Mouse (Mus musculus): ENCODE measurements around the gene Atad5. TPM values are rescaled to one million over a fixed set of nuclear protein-coding genes. Genes with fewer than 3 reads are reported as not detected.
A peak's percentile ranks its signal among the peaks of the same experiment; 100 is the strongest.
"Not testable (repeated sequence)": the region's sequence is repeated elsewhere in the genome, so short reads cannot be mapped to it uniquely, and the experiment has no call there.

Atad5 gene
- polyA plus RNA-seq, 1 experiment from 2014 or later = 9.1 TPM

DNA sequence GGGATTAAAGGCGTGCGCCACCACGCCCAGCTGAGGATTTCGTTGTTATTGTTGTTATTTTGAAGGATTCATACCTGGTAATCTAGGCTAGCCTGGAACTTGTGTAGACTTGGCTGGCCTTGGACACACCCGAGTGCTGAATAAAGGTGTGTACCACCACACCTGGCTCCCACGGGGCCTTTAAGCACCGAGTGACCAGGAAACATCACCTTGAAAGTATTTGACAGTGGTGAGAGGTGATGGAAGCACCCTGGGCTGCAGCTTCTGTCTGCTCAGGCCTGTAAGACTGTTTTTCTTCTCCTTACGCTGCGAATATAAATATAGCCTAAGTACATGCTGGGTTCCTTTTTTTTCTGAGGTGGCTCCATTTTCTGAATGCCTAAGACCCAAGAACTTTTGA is 78.9 kb downstream of the Atad5 start:
- Histone ChIP-seq H3K36me3 (replicated peaks) (peaks cover 9% of the 10 kb centered on the region), H3K9ac (no peak overlapping the region), H3K4me3 (replicated peaks) (no peak overlapping the region), H3K9me3 (replicated peaks) (no peaks in the 10 kb centered on the region; the same call in 1 of the 2 replicates), H3K27me3 (no peaks in the 10 kb centered on the region), H3K27ac (replicated peaks) (no peak overlapping the region), H3K4me1 (replicated peaks) (peaks cover 3% of the 10 kb centered on the region; the same call in 1 of the 2 replicates), H3K4me2 (no peak overlapping the region)
- no peak for ATAC-seq (ENCODE audit: insufficient read depth)
- 72% methylated on average over 9 of the region's 9 CpGs for WGBS (ENCODE audit: insufficient replicate concordance)

DNA sequence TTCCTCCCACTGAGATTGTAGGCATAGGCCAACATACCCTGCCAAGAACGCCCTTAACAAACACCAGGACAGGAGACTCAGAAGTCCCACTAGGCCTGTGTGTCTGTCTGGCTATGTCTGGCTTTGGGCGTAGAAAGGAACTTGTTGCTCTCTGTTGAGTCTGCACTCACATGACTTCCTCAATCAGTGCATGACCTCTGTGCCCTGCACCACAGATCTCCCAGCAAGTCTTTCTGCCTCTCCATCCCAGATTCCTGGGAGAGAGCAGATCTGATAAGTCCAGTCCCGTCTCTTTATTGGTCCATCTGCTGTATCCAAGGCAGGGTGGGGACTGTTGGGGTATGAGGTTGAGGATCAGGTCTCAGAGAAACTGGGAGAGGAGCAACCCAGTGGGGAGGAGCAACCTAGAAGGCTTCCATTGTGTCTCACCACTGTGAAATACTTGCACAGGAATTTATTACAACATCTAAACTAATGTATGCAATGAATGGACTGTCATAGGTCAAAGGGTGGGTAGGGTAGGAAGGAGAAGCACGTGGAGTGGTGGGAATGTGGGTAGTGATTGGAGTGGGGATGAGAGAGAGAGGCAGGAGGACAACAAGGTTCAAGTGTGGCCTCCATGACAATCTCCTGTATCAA is 79.5 kb downstream of the Atad5 start:
- WGBS (ENCODE audit: insufficient replicate concordance) = 41% methylated on average over 4 of the region's 4 CpGs
- no peaks in the 10 kb centered on the region; the same call in 1 of the 2 replicates for H3K9me3 ChIP-seq (replicated peaks)

DNA sequence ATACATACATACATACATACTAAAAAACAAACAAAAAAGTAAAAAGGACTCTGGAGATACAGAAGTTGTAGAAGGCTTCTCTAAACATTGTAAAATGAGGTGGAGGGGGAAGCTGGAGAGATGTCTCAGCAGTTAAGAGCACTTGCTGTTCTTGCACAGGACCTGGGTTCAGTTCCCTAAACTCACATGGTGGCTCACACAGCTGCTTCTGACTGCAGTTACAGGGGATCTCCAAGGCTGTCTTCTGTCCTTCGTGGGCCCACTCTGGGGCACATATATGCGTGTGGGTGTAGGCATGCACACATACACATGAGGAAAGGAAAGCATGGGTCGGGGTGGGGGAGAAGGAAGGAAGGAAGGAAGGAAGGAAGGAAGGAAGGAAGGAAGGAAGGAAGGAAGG is 80.4 kb downstream of the Atad5 start:
- Histone ChIP-seq H3K27ac (replicated peaks) (no peak overlapping the region), H3K4me1 (replicated peaks) (peaks cover 11% of the 10 kb centered on the region), H3K4me3 (replicated peaks) (no peak overlapping the region), H3K4me2 (no peak overlapping the region), H3K9ac (no peak overlapping the region), H3K27me3 (no peaks in the 10 kb centered on the region), H3K9me3 (replicated peaks) (no peaks in the 10 kb centered on the region; the same call in 1 of the 2 replicates), H3K36me3 (replicated peaks) (peaks cover 9% of the 10 kb centered on the region)
- ATAC-seq (ENCODE audit: insufficient read depth) = no peak
- WGBS (ENCODE audit: insufficient replicate concordance) = 56% methylated on average over 3 of the region's 3 CpGs

More for the DNA sequence above, 79.5 kb downstream of the Atad5 start:
- Histone ChIP-seq H3K27me3 (no peaks in the 10 kb centered on the region), H3K4me1 (replicated peaks) (peaks cover 5% of the 10 kb centered on the region; the same call in 1 of the 2 replicates), H3K36me3 (replicated peaks) (peaks cover 9% of the 10 kb centered on the region), H3K4me3 (replicated peaks) (no peak overlapping the region), H3K4me2 (no peak overlapping the region), H3K9ac (no peak overlapping the region), H3K27ac (replicated peaks) (no peak overlapping the region)
- no peak for ATAC-seq (ENCODE audit: insufficient read depth)

DNA sequence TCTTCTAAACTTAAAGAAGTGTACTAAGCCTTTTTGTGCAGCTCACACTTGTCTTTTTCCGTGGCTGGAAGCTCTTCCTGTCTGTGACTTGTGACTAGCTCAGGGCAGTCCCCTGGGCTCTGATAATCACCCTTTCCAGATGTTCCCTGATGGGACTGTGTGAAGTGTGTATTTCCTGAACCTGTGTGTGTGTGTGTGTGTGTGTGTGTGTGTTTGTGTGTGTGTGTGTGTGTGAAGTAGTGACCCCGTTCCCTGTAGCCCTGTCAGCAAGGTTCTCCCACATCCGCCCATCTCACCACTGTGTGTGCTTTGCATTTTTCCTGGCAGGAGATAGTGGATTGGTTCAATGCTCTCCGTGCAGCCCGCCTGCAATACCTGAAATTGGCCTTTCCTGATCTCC is 81.2 kb downstream of the Atad5 start:
- Histone ChIP-seq H3K36me3 (replicated peaks) (peaks cover 9% of the 10 kb centered on the region), H3K9me3 (replicated peaks) (no peaks in the 10 kb centered on the region; the same call in 1 of the 2 replicates), H3K27me3 (no peaks in the 10 kb centered on the region), H3K27ac (replicated peaks) (no peak overlapping the region), H3K4me2 (no peak overlapping the region), H3K4me3 (replicated peaks) (no peak overlapping the region), H3K4me1 (replicated peaks) (peaks cover 13% of the 10 kb centered on the region), H3K9ac (no peak overlapping the region)
- WGBS (ENCODE audit: insufficient replicate concordance) = 42% methylated on average over 5 of the region's 5 CpGs
- ATAC-seq (ENCODE audit: insufficient read depth) = no peak

DNA sequence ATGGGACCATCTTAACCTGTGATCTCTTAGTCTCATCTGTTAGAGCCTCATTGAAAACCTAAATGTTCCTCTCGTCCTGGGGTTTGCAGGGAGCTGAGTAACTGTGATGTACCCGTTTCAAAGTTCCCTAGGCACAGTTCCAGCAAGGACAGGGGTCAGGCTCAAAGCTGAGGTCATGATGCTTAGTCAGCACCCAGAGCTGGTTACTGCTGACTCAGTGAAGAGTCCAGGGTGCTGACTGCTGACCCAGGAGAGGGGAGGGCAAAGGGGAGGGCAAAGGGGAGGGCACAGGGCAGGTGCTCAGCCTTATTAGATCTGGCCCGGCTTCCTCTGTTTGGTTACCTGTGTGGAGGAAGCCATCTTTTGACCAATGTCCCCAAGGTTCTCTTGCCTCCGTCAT is 82.7 kb downstream of the Atad5 start:
- Histone ChIP-seq H3K4me3 (replicated peaks) (no peak overlapping the region), H3K4me2 (no peak overlapping the region), H3K9me3 (replicated peaks) (no peaks in the 10 kb centered on the region), H3K4me1 (replicated peaks) (peaks cover 13% of the 10 kb centered on the region), H3K36me3 (replicated peaks) (no peaks in the 10 kb centered on the region), H3K9ac (no peak overlapping the region), H3K27ac (replicated peaks) (0 out of 2 replicates have a peak overlapping the region, but pooled peaks have one; percentile 19), H3K27me3 (no peaks in the 10 kb centered on the region)
- ATAC-seq (ENCODE audit: insufficient read depth) = peak; percentile 37; the same call in 1 of the 2 replicates
- 48% methylated on average over 4 of the region's 4 CpGs for WGBS (ENCODE audit: insufficient replicate concordance)

DNA sequence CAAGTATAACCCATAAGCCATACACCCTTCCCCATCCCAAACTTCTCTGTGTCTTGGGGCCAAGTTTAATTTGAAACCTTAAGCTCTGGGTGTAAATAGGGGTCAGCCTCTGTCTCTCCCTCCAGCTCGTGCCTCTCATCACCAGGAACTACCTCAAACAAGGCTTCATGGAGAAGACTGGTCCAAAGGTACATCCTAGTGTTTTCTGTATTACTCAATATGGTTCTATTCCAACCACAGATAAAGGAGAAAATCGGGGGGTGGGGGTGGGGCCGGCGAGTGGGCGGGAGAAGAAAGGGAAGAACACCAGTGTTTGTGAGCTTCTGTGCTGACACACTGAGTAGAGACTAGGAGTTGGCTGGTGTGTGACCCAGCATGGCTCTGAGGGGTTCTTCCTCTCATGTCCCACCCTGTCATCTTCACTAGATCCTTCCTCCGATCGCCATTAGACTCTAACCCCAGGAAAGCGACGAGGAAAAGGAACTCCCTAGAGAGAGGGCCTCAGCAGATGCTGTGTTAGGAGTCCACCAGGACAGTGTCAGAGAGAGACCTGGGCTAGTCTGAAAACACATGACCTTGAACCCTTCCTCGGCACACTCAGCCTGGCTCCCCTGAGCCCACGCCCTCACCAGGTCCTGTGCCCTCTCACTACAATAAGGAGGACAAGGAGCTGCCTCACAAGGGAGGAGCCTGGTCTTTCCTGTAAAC is 84.9 kb downstream of the Atad5 start:
- Histone ChIP-seq H3K9me3 (replicated peaks) (no peaks in the 10 kb centered on the region), H3K27ac (replicated peaks) (no peak overlapping the region; the same call in 1 of the 2 replicates)
- 48% methylated on average over 11 of the region's 11 CpGs for WGBS (ENCODE audit: insufficient replicate concordance)

DNA sequence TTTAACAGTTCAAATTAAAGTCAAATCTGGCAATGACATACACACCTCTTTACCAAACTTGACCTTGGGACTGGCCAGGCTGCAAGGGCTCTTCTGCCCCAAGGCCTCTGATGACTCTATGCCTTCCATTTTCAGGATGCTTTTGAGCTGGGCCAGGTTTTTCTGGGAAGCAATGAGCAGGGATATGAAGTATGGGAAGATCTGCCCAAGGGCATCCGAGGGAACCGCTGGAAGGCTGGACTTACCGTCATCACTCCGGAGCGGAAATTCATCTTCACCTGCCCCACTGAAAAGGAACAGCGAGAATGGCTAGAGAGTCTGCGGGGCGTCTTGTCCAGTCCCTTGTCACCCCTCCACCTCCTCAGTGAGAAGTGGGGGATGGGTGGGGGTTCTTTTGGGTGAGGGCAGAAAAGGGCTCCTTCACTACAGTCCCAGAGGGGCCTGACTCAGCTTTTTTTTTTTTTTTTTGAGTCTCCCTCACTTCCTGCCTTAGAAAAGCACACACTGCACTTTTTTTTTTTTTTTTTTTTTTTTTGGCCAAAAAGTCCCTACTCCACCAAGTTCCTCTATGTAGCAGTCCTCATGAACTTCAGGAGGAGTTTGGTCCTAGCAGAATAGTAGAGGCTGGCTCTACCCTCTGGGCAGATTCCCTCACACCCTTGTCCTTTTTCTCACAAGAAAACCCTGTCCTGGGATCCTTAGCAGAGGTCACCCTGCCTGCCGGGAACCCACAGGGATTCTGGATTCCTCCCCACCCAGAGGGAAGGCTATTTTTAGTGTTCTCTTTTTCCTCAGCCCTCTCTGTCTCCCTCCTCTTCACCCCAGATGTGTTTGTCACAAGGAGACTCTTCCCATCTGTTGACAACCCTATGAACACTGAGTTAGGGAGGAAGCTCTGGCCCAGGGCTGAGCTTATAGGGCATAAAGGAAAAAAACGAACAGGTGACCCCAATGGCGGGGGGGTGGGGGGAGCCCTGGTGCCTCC is 88.0 kb downstream of the Atad5 start:
- ATAC-seq (ENCODE audit: insufficient read depth) = no peak; the same call in 1 of the 2 replicates
- no peaks in the 10 kb centered on the region for H3K36me3 ChIP-seq (replicated peaks)
- no peak overlapping the region for H3K4me3 ChIP-seq (replicated peaks)
- H3K9me3 ChIP-seq (replicated peaks) = no peaks in the 10 kb centered on the region
- 62% methylated on average over 11 of the region's 11 CpGs for WGBS (ENCODE audit: insufficient replicate concordance)
- peak overlapping the region; percentile 24 for H3K27ac ChIP-seq (replicated peaks)
- H3K4me1 ChIP-seq (replicated peaks) = peaks cover 13% of the 10 kb centered on the region
- no peak overlapping the region for H3K9ac ChIP-seq
- H3K27me3 ChIP-seq = no peaks in the 10 kb centered on the region
- no peak overlapping the region for H3K4me2 ChIP-seq

More for the DNA sequence above, 84.9 kb downstream of the Atad5 start:
- H3K4me3 ChIP-seq (replicated peaks) = no peak overlapping the region
- no peak for ATAC-seq (ENCODE audit: insufficient read depth)
- no peak overlapping the region for H3K9ac ChIP-seq
- no peaks in the 10 kb centered on the region for H3K27me3 ChIP-seq
- H3K4me1 ChIP-seq (replicated peaks) = peaks cover 13% of the 10 kb centered on the region
- no peaks in the 10 kb centered on the region for H3K36me3 ChIP-seq (replicated peaks)
- H3K4me2 ChIP-seq = no peak overlapping the region

DNA sequence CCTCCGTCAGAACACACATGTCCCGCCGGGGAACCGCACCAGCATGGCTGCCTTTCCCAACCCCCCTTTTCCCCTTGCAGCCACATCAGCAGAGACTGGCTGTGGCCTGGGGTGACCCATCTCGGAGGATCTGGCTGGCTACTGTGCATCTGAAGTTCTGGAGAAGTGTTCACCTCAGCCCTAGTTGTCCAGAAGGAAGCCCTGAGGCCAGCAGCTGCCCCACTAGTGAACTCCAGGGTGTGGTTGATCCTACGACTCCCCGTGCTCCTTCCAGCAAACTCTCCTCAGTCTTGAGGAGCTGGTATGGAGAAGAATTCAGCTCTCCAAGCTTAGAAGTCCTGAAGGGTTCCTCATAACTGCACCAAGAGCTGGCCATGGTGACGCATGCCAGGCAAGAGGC is 89.1 kb downstream of the Atad5 start:
- Histone ChIP-seq H3K9ac (no peak overlapping the region), H3K4me3 (replicated peaks) (no peak overlapping the region), H3K9me3 (replicated peaks) (no peaks in the 10 kb centered on the region), H3K36me3 (replicated peaks) (no peaks in the 10 kb centered on the region), H3K4me2 (no peak overlapping the region), H3K27me3 (no peaks in the 10 kb centered on the region), H3K27ac (replicated peaks) (no peak overlapping the region), H3K4me1 (replicated peaks) (peaks cover 10% of the 10 kb centered on the region)
- 78% methylated on average over 8 of the region's 8 CpGs for WGBS (ENCODE audit: insufficient replicate concordance)
- no peak for ATAC-seq (ENCODE audit: insufficient read depth)

DNA sequence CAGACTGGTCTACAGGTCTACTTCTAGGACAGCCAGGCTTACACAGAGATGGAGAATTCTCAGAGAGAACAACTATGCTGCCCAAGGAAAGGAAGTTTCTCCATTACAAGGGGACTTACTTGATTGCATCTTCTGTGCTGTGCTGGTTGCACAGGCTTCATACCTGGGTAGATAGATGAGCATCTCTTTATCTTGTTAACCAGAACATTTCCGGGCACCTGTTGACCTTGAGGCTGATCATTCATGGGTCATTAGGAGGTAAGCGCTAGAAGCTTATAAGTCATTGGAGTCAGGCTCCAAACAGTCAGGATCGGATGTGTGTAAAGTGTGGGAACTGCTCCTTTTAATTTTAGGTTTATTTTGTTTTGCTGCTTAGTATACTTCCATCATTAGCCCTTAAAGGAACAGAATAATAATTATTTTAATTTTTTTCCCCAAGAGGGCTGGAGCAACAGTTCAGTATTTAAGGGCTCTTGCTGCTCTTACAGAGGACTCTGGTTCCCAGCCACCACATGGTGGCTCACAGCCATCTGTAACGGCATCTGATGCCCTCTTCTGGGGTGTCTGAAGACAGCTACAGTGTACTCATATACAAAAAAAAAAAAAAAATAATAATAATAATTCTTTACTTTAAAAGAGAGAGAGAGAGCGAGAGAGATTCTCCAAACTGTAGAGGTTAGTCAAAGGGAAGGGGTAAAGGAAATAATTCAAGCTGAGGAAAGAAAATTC is 92.0 kb downstream of the Atad5 start:
- Histone ChIP-seq H3K9me3 (replicated peaks) (no peaks in the 10 kb centered on the region), H3K9ac (no peak overlapping the region), H3K4me2 (no peak overlapping the region), H3K36me3 (replicated peaks) (no peaks in the 10 kb centered on the region), H3K27ac (replicated peaks) (no peak overlapping the region), H3K27me3 (no peaks in the 10 kb centered on the region), H3K4me3 (replicated peaks) (no peak overlapping the region), H3K4me1 (replicated peaks) (peaks cover 24% of the 10 kb centered on the region)
- 52% methylated on average over 5 of the region's 5 CpGs for WGBS (ENCODE audit: insufficient replicate concordance)
- ATAC-seq (ENCODE audit: insufficient read depth) = no peak

DNA sequence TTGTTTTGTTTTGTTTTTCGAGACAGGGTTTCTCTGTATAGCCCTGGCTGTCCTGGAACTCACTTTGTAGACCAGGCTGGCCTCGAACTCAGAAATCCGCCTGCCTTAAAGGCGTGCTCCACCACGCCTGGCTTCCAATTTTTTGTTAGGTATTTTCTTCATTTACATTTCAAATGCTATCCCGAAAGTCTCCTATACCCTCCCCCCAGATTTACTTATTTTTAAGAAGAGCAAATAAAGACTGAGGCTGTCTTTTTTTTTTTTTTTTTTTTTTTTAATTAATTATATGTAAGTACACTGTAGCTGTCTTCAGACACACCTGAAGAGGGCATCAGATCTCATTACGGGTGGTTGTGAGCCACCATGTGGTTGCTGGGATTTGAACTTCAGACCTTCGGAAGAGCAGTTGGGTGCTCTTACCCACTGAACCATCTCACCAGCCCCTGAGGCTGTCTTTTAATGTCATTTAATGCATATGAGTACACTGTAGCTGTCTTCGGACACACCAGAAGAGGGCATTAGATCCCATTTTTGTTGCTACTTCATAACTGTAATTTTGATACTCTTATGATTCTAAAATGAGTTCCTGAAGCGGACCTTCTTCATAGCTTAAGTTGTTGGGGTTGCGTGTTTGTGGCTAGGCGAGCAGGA is 94.0 kb downstream of the Atad5 start:
- peak; percentile 64 for ATAC-seq (ENCODE audit: insufficient read depth)
- not testable (repeated sequence) for H3K27me3 ChIP-seq; H3K9me3 ChIP-seq (replicated peaks); H3K36me3 ChIP-seq (replicated peaks)
- WGBS (ENCODE audit: insufficient replicate concordance) = 35% methylated on average over 12 of the region's 12 CpGs
- peak overlapping the region; percentile 76 for H3K4me3 ChIP-seq (replicated peaks)
- peaks cover 24% of the 10 kb centered on the region for H3K4me1 ChIP-seq (replicated peaks)
- H3K27ac ChIP-seq (replicated peaks) = peak overlapping the region; percentile 26; the same call in 1 of the 2 replicates
- H3K4me2 ChIP-seq = peak overlapping the region; percentile 90
- peak overlapping the region; percentile 73 for H3K9ac ChIP-seq
